Mouse (Mus musculus) liver, embryonic 14.5 days (tissue): ENCODE data around the gene Tsc22d3. TPM values are rescaled to one million over a fixed set of nuclear protein-coding genes. Genes with fewer than 3 reads are reported as not detected.
A peak's percentile ranks its signal among the peaks of the same experiment; 100 is the strongest.

Experiments
- ATAC-seq: fragments of 200-750 bp; cut with Nextera tagmentation; 2 replicates; pipeline ENCODE4 v1.8.0; 2017; ENCODE audit warnings: moderate number of reproducible peaks, mild to moderate bottlenecking, moderate library complexity; ENCODE audit not compliant: insufficient read depth
- DNase-seq, 3 experiments: peaks; one replicate each; pipeline ENCODE4 v3.0.0-alpha.2; 2012 to 2013; ENCODE audit warnings: low read depth in 3 of 3, low spot score in 3 of 3
- H3K27ac ChIP-seq: fragments of 300-500 bp; sonication (generic); 2 replicates; pipeline ENCODE4 v1.5.1; 2014; ENCODE audit warnings: moderate library complexity, mild to moderate bottlenecking, control low read depth, inconsistent platforms
- H3K27me3 ChIP-seq: fragments of 300-500 bp; sonication (generic); 2 replicates; pipeline ENCODE4 v1.6.1; 2014; ENCODE audit warnings: mild to moderate bottlenecking, low read length, moderate library complexity; ENCODE audit not compliant: control insufficient read depth, insufficient read depth
- H3K36me3 ChIP-seq: fragments of 300-500 bp; sonication (generic); replicated peaks from 2 replicates; pipeline ENCODE4 v1.6.1; 2014; ENCODE audit warnings: low read depth; ENCODE audit not compliant: control insufficient read depth, insufficient read depth
- H3K4me1 ChIP-seq, 2 experiments: fragments of 200-500 bp in 1 of 2; fragments of 300-500 bp in 1 of 2; sonication (generic) in 1 of 2; replicated peaks; 2 replicates each; pipeline ENCODE4 v1.6.1; 2012 to 2014; ENCODE audit warnings: antibody characterized with exemption in 1 of 2, inconsistent platforms in 1 of 2, low read length in 1 of 2; ENCODE audit not compliant: control insufficient read depth in 2 of 2, insufficient read depth in 2 of 2
- H3K4me2 ChIP-seq: fragments of 300-500 bp; sonication (generic); 2 replicates; pipeline ENCODE4 v1.6.1; 2014; ENCODE audit warnings: low read depth, mild to moderate bottlenecking, control low read depth, moderate library complexity
- H3K4me3 ChIP-seq, 2 experiments: fragments of 200-500 bp in 1 of 2; fragments of 300-500 bp in 1 of 2; sonication (generic) in 1 of 2; 2 replicates each; pipeline ENCODE4 v1.5.1; 2012 to 2014; ENCODE audit warnings: low read depth in 2 of 2, low read length in 2 of 2, mild to moderate bottlenecking in 2 of 2, control low read depth in 1 of 2, inconsistent platforms in 1 of 2, moderate library complexity in 1 of 2; ENCODE audit not compliant: insufficient read depth in 1 of 2
- H3K9ac ChIP-seq: fragments of 300-500 bp; sonication (generic); replicated peaks from 2 replicates; pipeline ENCODE4 v1.6.1; 2014; ENCODE audit warnings: mild to moderate bottlenecking, control low read depth, moderate library complexity
- H3K9me3 ChIP-seq: fragments of 300-500 bp; sonication (generic); 2 replicates; pipeline ENCODE4 v1.6.1; 2016; ENCODE audit warnings: low read length, mixed read lengths; ENCODE audit not compliant: control insufficient read depth
- CTCF ChIP-seq: IDR thresholded peaks from 2 replicates; pipeline ENCODE4 v1.5.1; 2016; ENCODE audit warnings: antibody characterized with exemption, low read depth, control low read depth
- EP300 ChIP-seq: IDR thresholded peaks from 2 replicates; pipeline ENCODE4 v1.6.1; 2016; ENCODE audit warnings: antibody characterized with exemption, low read depth
- WGBS: fragments of 180-500 bp; shearing (Covaris S2); extraction: QIAGEN DNeasy Blood & Tissue Kit; methylation state at CpG from one replicate; pipeline ENCODE4 v1.1.7; 2014; ENCODE audit not compliant: insufficient replicate concordance; 5-methylcytosine and 5-hydroxymethylcytosine counted together
- polyA plus RNA-seq, 2 experiments: library from polyadenylated mRNA; depleted of rRNA in 1 of 2; stranded (reverse) in 1 of 2; unstranded in 1 of 2; fragments of >200 nt; fragmentation: Nextera tagmentation in 1 of 2; extraction: Ambion mirVana in 1 of 2; gene quantifications; 2 replicates each; pipeline versions ENCODE4 v1.2.1 to v1.2.3; 2012 to 2014

Tsc22d3 gene
- polyA plus RNA-seq, 2 experiments = 5.1 to 10.6 TPM

GRCm38 (mm10) chrX:140555965-140556364, 44.5 kb downstream of the Tsc22d3 start:
- Histone ChIP-seq H3K4me2 (no peak overlapping the region), H3K27me3 (no peaks in the 10 kb centered on the region), H3K9me3 (no peaks in the 10 kb centered on the region), H3K9ac (no peak overlapping the region), H3K4me3 (no peak overlapping the region), H3K27ac (no peak overlapping the region), H3K4me1 (no peaks in the 10 kb centered on the region), H3K36me3 (no peaks in the 10 kb centered on the region)
- TF ChIP-seq EP300 = no peak
- TF ChIP-seq CTCF = no peak
- WGBS = 68% methylated on average over 2 of the region's 2 CpGs
- DNase-seq (no peak), ATAC-seq (no peak)

DNA sequence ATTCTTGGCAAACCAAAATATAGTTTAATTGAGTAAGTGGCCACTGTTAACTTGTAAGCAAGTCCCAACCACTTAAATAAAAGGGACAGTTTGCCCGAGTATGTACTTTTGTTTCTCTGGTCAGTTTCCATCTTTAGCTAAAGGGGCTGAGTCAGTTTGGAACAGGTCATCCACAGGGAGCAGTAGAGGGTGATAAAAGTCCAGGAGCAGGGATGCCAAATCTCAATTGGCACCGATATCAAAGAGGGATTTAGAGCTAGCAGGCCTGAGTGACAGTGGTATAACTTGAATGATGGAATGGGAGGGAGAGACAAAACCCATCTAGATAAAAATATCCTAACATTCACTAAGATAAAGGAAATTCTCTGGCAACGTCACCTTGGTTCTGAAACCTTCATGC, 45.0 kb downstream of the Tsc22d3 start:
- TF ChIP-seq EP300 = no peak
- no peak for DNase-seq
- whole genome bisulfite sequencing = 54% methylated on average over 3 of the region's 3 CpGs
- no peak for ATAC-seq
- no peaks in the 10 kb centered on the region for H3K36me3 ChIP-seq
- no peak overlapping the region for H3K4me2 ChIP-seq
- no peaks in the 10 kb centered on the region for H3K4me1 ChIP-seq
- H3K9ac ChIP-seq = no peak overlapping the region
- no peak overlapping the region for H3K4me3 ChIP-seq
- H3K27ac ChIP-seq = no peak overlapping the region
- no peaks in the 10 kb centered on the region for H3K9me3 ChIP-seq
- no peaks in the 10 kb centered on the region for H3K27me3 ChIP-seq

- no peaks in the 10 kb centered on the region; the same call in 1 of the 2 replicates for H3K27me3 ChIP-seq
- H3K9ac ChIP-seq = no peak overlapping the region
- no peak for ATAC-seq
- H3K4me3 ChIP-seq = no peak overlapping the region
- no peak overlapping the region for H3K27ac ChIP-seq
- H3K4me2 ChIP-seq = no peak overlapping the region
- no peaks in the 10 kb centered on the region for H3K9me3 ChIP-seq
- H3K36me3 ChIP-seq = no peaks in the 10 kb centered on the region
- DNase-seq = no peak
- no peak for TF ChIP-seq EP300
- TF ChIP-seq CTCF = no peak
- WGBS = 41% methylated on average over 7 of the region's 7 CpGs
- peaks cover 0 to 7% of the 10 kb centered on the region in 2 experiments; a peak in 2 of 4 replicates for H3K4me1 ChIP-seq
Measured at GRCm38 (mm10) chrX:140547660-140548419, 52.6 kb downstream of the Tsc22d3 start.

- Histone ChIP-seq H3K4me2 (no peak overlapping the region), H3K4me1 (peaks cover 0 to 15% of the 10 kb centered on the region in 2 experiments; a peak in 2 of 4 replicates), H3K27ac (no peak overlapping the region), H3K9me3 (no peaks in the 10 kb centered on the region), H3K27me3 (no peaks in the 10 kb centered on the region; the same call in 1 of the 2 replicates), H3K9ac (no peak overlapping the region), H3K4me3 (no peak overlapping the region), H3K36me3 (no peaks in the 10 kb centered on the region)
- TF ChIP-seq EP300 = no peak; the same call in 1 of the 2 replicates
- TF ChIP-seq CTCF = peak; percentile 62
- WGBS = 29% methylated on average over 3 of the region's 3 CpGs
- no peak for ATAC-seq
- peak; percentile 49 to 62 (median 53) for DNase-seq
Measured at GRCm38 (mm10) chrX:140544737-140545136, 55.7 kb downstream of the Tsc22d3 start.

DNA sequence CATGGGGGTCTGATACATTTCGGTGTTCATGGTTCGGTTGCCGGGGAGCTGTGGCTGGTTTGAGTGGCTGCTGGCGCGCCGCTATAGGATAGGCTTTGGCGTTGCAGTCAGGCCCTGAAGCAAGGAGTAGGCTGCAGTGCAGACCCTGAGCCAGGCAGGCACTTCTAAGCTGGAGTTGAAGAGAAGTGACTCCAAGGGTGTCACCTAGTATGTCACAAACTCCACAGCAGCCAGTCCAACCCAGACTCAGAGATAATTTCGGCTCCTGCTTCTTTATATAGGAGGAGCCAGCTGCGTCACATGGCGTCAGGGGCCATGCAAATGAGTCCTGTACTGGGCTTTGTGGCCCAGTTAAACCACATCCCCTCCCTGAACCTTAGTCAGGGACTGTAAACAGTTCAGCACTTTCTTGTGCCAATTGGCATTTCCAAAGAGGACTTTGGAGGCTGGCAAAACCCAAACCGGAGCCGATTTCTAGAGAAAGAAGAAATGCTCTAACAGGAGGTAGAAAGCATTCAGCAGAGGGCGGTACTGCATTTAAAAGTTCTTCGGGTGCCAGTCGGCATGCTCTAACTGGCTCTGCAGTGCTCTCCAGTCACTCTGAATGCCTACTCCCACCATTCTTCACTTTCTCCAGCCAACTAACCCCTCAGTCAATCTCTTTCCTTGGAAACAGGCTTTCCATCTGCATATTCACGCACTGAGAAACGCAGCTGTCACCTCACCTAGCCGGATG, 57.4 kb downstream of the Tsc22d3 start:
- WGBS = 18% methylated on average over 18 of the region's 18 CpGs
- Histone ChIP-seq H3K4me3 (peak overlapping the region; percentile 61 to 66), H3K27ac (peak overlapping the region; percentile 54), H3K4me1 (peaks cover 0 to 13% of the 10 kb centered on the region in 2 experiments; a peak in 2 of 4 replicates), H3K9ac (peak overlapping the region; percentile 72), H3K27me3 (no peaks in the 10 kb centered on the region; the same call in 1 of the 2 replicates), H3K9me3 (no peaks in the 10 kb centered on the region), H3K4me2 (peak overlapping the region; percentile 83), H3K36me3 (no peaks in the 10 kb centered on the region)
- TF ChIP-seq CTCF (peak; percentile 24; the same call in 1 of the 2 replicates), EP300 (no peak)
- ATAC-seq = peak; percentile 86
- DNase-seq = peak; percentile 51 to 73 (median 63)
